Mouse (Mus musculus) testis, adult 2 months (tissue): ENCODE data around the gene Arhgap9.
"Not testable (repeated sequence)": the region's sequence is repeated elsewhere in the genome, so short reads cannot be mapped to it uniquely, and the experiment has no call there.

Experiments used
- CTCF ChIP-seq: fragments of 200-500 bp; IDR thresholded peaks from 2 replicates; pipeline ENCODE4 v1.5.1; 2012; ENCODE audit warnings: low read depth, mild to moderate bottlenecking, inconsistent platforms, low read length, moderate library complexity; ENCODE audit not compliant: control insufficient read depth, insufficient read depth, insufficient replicate concordance
- POLR2A ChIP-seq: fragments of 200-500 bp; IDR thresholded peaks from 2 replicates; pipeline ENCODE4 v1.6.1; 2012; ENCODE audit warnings: low read depth, mild to moderate bottlenecking, inconsistent platforms, low read length, moderate library complexity; ENCODE audit not compliant: control insufficient read depth

DNA sequence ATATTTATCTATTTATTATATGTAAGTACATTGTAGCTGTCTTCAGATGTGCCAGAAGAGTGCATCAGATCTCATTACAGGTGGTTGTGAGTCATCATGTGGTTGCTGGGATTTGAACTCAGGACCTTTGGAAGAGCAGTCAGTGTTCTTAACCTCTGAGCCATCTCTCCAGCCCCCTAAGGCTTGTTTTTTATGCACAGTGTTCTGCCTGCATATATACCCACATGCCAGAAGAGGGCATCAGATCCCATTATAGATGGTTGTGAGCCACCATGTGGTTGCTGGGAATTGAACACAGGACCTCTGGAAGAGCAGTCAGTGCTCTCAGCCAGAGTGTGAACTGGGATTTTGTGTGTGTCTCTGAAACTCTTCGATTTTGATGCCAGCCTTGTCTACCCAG is 6.8 kb upstream of the Arhgap9 start:
- not testable (repeated sequence) for TF ChIP-seq POLR2A, CTCF
